Comparison of ENCODE assay signal across 18 mouse cellular contexts in genomic region chr1:39373378-39373777, GRCm38 (mm10).
"Had no signal": no experiment of that assay in that cellular context is flagged by ENCODE, and none has a peak within 500 bp of the region (broad histone marks: within the 10 kb centered on the region; RNA-seq: fewer than 3 reads in every experiment).

No protein-coding gene starts in this region.

- DNase-seq: kidney, adult 18-20 months; kidney, adult 9 months; kidney, postnatal 14 days; kidney, postnatal 4 days; left cerebral cortex, postnatal 4 days; liver, embryonic 13.5 days; lung, adult 2 months; lung, postnatal 36 days; retina, postnatal 1 day; right cerebral cortex, postnatal 25 days; spleen, adult 18-20 months; thymus, adult 18-20 months; thymus, postnatal 36 days had no signal

- H3K9me3 ChIP-seq: liver, embryonic 13.5 days; megakaryocyte, embryonic 14.5 days; midbrain, embryonic 10.5 days; midbrain, embryonic 15.5 days; neural tube, embryonic 13.5 days; stomach, embryonic 15.5 days had no signal

- H3K27ac ChIP-seq: liver, embryonic 13.5 days; midbrain, embryonic 10.5 days; midbrain, embryonic 15.5 days; neural tube, embryonic 13.5 days; stomach, embryonic 15.5 days had no signal

- H3K27me3 ChIP-seq: liver, embryonic 13.5 days; megakaryocyte, embryonic 14.5 days; midbrain, embryonic 15.5 days; neural tube, embryonic 13.5 days; stomach, embryonic 15.5 days had no signal

- H3K4me3 ChIP-seq: liver, embryonic 13.5 days; megakaryocyte, embryonic 14.5 days; midbrain, embryonic 10.5 days; midbrain, embryonic 15.5 days; neural tube, embryonic 13.5 days; stomach, embryonic 15.5 days had no signal

- ATAC-seq: midbrain, embryonic 15.5 days had no signal

- H3K4me2 ChIP-seq: liver, embryonic 13.5 days; midbrain, embryonic 15.5 days; neural tube, embryonic 13.5 days; stomach, embryonic 15.5 days had no signal

- H3K9ac ChIP-seq: liver, embryonic 13.5 days; midbrain, embryonic 15.5 days; neural tube, embryonic 13.5 days; stomach, embryonic 15.5 days had no signal
